Mouse (Mus musculus) ES-E14 (cell line): ENCODE measurements at regions not wholly inside any gene's neighbourhood (a gene's known extent, or its start where the extent isn't known, plus 50 kb on each side); places are given as distances from the start of the nearest gene placed in this dataset.

ENCODE experiments used
- CHD2 ChIP-seq: IDR thresholded peaks from 2 replicates; pipeline ENCODE4 v1.6.1; 2014; ENCODE audit warnings: mild to moderate bottlenecking, low read depth, low read length, inconsistent platforms
- HCFC1 ChIP-seq: IDR thresholded peaks from 2 replicates; pipeline ENCODE4 v1.6.1; 2012; ENCODE audit warnings: low read length, inconsistent platforms, borderline replicate concordance; ENCODE audit not compliant: insufficient read depth
- MAFK ChIP-seq: IDR thresholded peaks from 2 replicates; pipeline ENCODE4 v1.6.1; 2014; ENCODE audit warnings: mild to moderate bottlenecking, low read depth, low read length, inconsistent platforms; ENCODE audit not compliant: insufficient read depth
- ZC3H11A ChIP-seq: IDR thresholded peaks from 2 replicates; pipeline ENCODE4 v1.6.1; 2012; ENCODE audit warnings: low read depth, mild to moderate bottlenecking, inconsistent platforms, low read length, borderline replicate concordance

GRCm38 (mm10) chr4:124465229-124465820, 145.3 kb downstream of the 3100002H09Rik start:
- no peak for TF ChIP-seq MAFK
- TF ChIP-seq ZC3H11A = no peak
- no peak for TF ChIP-seq CHD2
- no peak for TF ChIP-seq HCFC1
